Mouse (Mus musculus) thymus, postnatal 14 days (tissue): ENCODE data around the gene Eml5.

Experiments used
- DNase-seq: peaks from one replicate; pipeline ENCODE4 v3.0.0; 2021

The Eml5 gene

DNA sequence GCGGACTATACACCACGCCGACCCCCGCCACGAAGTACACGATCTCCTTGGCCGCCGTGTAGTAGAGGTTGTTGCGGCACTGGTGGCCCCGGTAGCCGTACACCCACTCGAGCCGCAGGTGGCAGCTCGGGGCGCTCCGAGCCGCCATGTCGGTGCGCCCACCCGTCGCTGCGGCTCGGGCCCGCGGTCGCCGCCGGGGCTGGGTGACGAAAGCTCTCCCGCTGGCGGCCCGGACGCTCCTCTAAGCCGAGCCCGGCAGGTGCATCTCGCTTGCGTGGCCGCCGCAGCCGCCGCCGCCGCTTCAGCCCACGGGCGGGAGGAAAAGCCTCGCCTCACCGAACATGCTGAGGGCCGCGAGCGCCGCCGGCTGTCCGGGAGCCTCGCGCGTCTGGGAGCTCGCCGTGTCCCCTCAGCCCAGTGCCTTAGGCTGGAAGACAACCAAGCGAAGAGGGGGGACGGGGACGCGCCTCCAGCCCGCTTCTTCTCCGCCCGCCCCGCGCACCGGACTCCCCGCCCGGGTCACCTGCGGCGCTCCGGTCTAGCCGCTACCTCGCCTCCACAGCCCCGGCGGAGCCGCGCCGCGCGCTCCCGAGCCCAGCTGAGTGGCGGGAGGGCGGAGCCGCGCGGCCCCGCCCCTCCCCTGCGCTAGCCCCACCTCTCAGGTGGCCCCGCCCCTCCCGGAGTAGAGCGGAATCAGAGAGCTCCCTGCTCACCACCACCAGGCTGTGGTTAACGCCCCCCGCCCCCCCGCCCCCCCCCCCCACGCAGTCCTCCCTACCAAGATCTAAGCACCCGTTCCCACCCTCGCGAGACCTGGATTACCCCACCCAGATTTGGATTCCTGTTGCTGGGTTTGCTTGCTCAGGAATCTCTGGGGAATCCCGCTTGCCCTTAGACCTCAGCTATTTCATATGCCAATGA is at the start of gene Eml5:
TSS of gene Eml5 (minus strand) at position 604 of the 921 bp plus-strand sequence.
- DNase-seq = peak; percentile 89

DNA sequence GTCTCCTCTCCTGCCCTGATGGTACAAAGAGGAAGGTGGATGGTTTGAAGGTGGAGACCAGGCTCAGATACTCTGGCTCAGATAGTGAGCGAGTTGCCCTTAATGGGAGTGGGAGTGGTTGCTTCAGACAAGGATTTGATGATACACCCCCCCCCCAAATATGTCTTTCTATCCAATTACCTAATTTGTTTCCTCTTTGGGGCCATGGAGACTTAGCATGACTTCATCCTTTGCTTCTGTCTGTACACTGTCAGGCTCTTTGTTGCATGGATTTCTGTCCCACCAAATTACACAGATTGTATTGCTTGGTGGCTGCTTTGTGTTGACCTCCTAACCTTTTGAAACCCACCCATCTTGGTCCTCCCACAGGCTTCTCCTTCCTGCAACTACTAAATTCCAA is 31.6 kb upstream of the Eml5 start:
- DNase-seq = no peak

DNA sequence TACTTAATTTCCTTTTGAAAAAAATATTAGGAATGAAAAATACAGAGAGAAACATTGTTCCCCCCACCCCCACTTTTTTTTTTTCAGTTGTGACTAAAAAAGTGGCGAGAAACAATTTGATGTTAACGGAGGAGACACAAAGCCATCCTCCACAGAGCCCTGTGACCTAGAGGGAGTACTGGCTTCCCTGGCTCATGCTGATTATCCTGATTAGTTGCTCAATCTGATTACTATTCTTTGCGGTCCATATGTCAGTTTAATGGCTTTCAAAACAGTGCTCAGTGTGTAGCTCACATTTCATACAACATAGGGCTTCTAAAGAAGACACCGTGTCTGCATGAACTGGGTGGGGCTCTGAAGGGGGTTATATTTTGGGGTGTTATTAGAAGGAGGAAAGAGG is 31.2 kb upstream of the Eml5 start:
- no peak for DNase-seq

DNA sequence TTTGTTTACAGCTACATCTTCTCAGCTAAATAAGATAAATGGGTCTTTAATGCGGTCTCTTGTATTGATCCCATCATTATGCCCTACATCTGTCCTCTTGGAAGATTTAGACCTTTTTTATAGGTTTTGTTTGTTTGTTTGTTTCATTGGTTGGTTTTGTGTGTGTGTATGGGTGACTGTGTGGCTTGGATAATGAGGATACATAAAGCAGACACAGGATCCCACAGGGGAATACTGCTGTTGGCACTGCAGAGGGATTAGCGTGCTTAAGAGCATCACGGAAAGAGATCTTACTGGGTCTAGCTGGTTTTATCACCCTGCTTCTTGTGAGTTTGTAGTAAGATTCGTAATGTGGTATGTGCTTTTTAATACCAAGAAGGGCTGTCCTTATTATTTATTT is 29.9 kb upstream of the Eml5 start:
- DNase-seq = no peak

DNA sequence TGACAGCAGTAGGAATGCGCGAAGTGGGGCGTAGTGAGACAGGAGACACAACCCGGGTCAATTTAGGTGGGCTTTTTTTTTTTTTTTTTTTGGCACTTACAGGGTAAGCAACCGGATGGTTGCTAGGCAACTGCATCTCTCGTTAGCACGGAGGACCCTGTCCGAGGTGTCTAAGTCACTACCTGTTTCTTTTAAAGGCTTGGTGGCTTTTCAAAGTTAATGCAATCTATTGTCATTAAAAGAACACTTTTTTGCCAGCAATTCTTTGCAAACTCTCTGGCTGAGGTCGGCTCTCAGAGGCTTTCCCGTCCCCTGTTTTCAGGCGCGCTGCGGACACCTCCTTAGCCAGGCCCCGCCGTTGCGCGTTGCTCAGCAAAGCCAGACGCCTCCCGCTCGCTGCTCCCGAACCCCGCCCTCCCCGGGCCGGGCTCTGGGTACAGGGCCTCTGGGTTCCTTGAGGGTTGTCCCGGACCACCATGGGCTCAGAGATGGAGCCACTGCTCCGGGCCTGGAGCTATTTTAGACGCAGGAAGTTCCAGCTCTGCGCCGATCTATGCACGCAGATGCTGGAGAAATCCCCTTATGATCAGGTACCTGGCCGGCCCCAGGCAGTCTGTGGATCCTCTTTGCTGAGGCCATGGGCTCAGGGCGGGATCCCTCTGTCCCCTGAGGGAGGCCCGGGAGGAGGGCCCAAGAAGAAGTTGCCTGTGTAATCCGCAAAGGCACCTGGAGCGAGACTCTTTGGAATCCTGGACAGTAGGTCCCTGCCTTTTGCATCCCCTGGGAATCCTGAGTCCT is 19.1 kb upstream of the Eml5 start, which contains the start of gene Ttc8:
TSS of gene Ttc8 (plus strand) at position 381 of the 798 bp plus-strand sequence.
- peak; percentile 80 for DNase-seq

DNA sequence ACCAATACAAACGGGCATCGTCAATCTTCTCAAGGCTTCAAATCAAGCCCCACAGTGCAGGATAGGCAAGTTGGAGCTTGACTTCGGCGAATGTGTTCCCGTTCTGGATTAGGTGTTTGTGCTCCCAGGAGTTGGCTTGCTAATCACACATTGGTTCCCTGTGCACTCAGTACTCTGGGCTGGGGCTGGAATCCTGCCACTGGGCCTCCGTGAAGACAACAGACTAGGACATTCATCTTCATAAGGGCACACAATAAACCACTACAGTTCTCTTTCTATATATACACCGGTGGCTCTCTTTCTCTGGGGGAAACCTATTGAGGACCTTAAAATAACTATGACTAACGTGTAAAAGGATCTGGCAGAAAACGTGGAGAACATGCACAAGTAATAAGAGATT is 8.8 kb upstream of the Eml5 start:
- no peak for DNase-seq

DNA sequence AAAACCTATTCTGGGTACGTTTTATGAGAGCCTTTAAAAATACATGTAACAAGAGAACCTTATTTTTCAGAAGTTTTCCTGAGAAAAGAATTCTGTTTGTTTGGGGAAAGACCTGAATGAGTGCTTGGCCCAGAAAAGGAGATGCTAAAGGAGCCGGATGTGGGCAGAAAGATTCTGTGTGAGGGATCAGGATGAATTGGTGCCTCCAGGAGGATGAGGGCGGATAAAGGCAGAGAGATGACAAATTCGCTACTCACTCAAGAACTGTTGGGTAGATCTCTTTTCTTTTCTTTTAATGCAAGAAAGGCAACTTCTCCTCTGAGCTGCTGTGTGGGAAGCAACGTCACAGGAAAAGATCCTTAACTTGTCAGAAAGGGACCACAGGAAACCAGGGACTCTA is 4.2 kb upstream of the Eml5 start:
- DNase-seq = no peak

DNA sequence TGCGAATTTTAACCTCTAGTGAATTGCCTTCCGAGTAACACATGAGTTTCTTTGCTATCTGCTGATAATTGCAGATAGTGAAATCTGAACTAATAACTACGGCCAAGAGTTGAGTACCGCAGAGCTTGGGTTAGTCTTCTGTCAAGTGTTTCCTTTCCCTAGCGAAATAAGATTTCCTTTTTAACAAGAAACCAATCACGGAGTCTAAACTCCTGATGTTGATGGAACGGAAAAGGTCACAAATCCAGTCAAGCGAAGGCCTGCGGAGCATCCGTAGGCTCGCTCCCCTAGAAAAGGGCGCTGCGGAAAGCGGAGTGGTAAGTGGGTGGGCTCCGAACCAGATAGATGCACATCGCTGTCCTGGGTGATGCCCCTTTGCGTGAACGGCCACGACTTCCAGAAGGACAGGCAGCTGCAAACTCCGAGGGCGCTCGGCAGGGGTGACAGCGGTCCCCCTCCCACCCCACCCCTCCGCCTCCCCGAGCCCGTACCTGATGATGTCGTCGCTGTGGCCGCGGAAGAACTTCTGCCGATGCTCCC is 873 bp downstream of the Eml5 start:
- DNase-seq = no peak

DNA sequence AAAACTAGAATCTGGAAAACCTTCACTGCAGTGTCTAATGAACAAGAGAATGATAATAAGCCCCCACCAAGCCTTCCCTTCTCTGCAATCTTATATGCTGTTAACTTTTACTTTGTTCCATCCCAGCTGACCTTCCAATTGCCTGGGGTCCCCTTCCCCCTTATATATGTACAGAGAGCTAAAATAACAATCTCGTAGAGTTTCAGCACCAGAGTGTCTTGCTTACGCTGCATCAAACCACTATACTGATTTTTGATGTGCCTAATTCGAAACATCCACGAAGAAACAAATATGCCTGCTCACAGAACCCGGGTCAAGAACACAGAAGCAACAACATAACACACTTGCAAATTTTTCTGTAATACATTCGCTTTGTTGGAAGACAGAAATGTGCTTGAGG is 1.6 kb downstream of the Eml5 start:
- no peak for DNase-seq

DNA sequence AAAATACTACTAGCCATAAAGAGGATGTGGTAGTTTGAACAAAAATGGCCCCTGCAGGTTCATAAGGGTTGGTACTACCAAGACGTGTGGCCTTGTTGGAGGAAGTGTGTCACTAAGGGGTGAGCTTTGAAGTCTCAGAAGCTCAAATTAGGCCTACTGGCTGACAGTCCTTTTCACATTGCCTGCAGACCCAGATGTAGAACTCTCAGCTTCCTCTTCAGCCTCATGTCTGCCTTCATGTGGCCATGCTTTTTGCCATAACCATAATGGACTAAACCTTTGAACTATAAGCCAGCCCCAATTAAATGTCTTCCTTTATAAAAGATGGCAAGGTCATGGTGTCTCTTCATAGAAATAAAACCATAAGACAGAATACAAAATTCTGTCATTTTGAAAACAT is 4.5 kb downstream of the Eml5 start:
- no peak for DNase-seq

DNA sequence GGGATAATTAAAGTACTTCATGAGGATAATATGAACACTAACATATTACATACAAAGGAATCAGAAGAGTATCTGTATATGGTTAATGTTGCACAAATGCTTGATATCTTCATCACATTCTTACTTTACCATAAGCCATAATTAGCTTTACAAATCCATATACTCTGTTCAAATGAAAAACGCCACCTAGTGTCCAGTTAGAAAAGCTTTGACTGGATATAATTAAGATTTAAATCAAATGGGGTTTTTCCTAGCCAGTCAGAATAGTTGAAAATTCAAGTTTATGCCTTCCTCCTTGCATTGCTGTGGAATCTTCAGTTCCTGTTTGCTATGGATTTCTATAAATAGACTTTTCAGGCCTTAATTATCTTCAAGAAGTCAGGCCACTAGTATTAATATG is 16.8 kb downstream of the Eml5 start:
- DNase-seq = no peak

DNA sequence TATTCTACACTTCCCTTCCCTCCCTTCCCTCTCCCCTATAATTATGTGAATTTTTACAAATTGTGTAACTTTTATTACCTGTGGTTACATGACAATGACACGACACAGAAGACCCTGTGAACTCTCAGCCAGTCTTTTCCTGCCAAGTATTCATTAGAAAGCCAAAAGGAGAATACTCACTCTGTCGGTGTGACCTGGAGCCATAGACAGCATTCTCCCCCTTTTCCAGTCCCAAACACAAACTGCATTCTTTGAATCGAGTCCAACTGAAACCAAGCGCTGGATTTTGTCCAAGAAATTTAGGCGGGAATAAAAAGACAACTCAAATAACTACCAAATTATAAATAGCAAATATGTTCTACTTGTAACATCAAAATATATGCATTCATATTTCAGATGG is 19.5 kb downstream of the Eml5 start:
- no peak for DNase-seq

DNA sequence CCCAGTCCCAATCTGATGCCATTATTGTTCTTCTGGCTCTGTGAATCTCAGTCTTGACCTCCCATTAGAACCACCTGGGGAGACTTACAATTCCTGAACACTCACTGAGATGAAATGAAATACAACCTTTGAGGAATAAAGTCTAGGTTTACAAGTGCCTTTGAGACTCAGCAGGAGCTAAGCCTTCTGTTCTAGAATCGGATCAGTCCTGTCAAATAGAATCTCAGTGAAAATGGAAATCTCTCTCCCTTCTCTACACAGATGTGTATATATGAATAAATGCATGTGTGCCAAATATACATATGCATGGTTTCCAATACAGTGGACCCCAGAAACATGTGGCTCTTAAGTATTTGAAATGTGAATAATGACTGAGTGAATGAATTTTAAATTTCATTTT is 22.6 kb downstream of the Eml5 start:
- DNase-seq = no peak

DNA sequence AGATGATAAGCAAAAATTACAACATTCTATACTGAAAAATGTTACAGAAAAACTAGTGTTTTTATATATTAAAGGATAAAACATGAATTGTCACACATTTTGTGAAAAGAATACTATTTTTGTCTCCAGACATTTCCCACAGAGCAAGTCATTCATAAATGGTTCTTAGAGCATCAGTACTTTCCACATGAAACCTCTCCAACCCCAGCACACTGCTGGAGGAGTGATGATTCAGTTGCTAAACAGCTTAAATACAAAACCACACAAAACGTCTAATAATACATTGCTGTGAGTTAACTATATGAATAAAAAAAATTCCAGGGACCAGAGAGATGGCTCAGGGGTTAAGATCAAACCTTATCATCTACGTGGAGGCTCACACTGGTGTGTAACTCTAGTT is 26.1 kb downstream of the Eml5 start:
- no peak for DNase-seq

DNA sequence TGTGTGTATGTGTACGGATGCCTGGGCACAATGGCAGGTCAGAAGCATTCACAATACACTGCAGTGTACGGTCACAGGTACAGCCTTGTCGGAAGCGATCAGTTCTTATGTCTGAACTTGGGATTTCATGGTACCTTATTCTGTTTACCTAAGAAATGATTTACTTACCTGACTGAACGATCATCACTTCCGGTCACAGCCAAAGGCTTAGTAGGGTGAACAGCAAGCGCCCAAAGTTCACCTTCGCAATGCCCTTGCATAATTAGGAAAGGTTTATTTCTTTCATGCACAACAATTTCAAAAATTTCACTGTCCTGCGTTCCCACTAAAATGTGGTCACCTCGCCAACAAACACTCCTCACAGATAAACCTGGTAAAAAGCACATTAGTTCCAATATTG is 28.4 kb downstream of the Eml5 start:
- DNase-seq = no peak

DNA sequence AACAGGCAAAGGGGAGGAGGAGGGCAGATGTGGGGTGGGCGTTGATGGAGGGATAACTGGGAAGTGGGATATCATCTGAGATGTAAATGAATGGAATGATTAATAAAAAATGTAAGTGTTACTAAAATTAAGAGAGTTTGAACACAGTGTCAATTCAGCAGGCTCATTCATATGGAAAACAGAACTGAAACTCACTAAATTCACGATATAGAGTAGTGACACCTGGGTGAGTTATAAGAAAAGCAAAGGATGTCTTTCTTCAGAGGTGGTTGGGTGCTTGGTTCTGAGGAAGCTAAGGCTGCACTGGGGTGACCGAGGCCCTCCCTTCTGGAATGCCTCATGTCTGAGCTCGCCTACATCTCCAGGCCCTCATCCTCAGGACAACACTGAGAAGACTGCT is 37.8 kb downstream of the Eml5 start:
- DNase-seq = no peak

DNA sequence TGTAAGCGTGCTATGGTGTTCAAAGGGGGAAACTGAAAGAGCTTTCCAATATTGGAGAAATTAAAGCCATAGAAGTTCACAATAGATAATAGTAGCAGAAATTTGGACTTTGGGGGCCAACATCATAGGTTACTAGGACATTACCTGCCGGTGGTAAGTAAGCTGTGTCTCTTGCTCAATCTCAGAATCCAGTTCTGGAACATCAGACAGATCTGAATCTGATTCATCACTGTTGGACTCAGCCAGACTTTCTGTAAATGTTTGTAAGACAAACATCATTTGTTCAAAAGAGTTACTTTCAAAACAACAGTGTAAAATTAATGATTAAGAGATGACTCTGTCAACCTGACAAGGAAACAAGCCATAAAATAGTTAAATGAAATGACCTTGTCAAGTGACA is 41.0 kb downstream of the Eml5 start:
- DNase-seq = no peak

DNA sequence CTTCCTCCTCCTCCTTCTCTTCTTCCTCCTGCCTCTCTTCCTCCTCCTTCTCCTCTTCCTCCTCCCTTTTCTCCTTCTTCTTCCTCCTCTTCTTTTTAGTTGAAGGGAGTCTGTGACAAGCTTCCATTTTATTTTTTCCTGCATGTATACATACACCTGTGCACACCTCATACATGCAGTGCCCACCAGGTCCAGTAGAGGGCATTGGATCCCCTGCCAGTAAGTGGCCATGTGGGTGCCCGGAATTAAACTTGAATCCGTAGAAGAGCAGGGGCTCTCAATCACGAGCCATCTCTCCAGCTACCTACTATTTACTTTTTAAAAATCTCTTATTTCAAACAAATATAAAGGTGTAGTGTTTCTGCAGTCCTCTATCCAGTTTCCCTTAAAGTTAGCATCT is 50.5 kb downstream of the Eml5 start:
- peak; percentile 76 for DNase-seq

DNA sequence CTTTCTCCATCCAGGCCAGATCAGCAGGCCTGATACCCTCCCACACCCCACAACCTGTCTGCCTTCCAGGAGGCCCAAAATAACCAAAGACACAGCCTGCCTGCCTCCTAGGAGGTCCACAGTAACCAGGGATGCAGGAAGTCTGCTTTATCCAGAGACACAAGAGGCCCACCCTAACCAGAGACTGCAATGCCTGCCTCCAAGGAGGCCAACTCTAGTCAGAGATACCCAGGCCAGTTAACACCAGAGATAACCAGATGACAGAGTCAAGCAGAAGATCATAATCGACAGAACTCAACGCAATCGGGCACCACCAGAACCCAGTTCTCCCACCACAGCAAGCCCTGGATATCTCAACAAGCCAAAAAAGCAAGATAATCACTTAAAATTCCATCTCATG is 56.5 kb downstream of the Eml5 start:
- DNase-seq = no peak

DNA sequence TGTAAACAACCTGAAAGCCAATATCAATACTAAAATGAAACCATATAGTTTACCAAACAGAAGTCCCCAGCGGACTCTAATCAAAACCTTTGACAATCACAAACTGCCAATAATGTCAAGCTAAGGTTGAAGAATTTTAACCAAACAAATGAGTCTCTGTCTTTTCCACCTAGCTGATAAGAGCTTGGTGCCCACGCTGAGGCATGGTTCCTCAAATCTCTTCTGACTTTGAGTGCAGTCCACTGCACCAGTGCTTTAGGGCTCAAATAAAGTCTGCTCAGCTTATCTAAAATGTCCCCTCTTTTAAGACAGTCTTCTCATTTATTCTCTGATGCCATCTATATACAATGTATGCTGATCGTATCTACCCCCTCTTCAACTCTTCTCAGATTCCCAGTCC is 61.1 kb downstream of the Eml5 start:
- no peak for DNase-seq

DNA sequence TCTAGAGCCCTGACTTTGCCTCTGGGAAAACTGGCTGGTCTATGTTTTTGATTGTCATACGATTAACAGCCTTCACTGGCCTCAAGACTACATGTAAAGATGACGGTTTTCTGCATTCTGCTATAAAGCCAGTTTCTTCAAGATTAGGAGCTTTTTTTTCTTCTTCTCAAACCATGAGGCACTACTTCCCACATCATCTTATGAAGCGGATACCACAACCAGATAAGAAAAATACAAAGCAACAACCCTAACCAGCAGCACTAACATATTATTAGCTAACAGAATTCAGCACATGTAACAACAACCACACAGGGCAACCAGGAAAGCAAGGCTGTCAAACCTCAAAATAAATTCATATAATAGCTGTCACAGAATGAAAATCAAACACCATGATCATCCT is 63.3 kb downstream of the Eml5 start:
- no peak for DNase-seq

DNA sequence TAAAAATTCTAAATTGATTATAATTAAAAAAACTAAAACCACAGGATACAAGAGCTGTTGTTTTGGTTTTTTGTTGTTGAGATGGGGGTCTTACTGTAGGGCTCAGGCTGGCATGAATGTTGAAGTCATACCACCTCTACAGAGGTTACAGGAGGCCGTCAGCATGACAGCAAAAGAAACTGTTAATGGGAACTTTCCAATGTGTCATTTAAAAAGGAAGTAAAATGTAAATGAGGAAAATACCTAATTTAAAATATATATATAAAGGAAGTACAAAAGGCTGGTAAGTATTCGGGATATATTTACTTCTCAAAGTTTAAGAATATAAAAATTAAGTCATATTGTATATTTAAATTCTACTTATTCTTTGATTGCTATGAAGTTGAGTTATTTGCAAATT is 65.8 kb downstream of the Eml5 start:
- DNase-seq = no peak

DNA sequence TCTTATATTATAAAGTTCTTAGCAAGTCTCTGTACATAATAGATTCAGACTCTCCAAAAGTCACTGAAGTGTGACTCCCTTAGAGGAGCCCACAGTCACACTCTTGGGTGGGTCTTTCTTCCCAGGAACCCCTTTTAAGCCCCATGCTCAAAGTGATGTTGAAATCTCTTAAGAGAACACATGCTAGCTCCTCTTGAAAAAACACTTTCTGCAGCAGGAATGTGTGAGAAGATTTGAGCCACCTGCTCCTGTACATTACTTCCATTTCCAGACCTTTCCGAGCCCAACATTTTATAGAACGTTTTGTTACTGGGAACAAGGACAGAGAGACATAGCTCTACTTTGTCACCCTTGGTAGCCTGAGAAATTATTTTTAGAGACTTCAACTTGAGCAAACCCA is 66.4 kb downstream of the Eml5 start:
- DNase-seq = no peak

DNA sequence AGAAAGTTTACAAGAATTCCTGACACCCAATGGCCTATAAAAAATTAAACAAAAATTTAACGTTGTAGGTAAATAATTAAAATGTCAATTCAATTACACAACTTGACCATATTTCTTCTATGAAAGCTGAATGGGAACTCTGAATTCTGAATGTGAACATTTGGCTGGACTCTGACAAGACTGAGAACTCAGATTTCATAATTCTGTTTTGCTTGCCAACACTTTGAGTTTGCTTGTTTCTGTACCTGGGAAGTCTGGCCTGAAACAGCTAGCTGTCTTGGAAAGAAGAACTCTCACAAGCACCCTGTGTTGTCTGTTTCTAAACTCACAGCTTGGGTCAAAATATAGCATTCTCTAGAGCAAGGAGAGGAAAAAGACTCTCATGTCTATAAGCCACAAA is 67.4 kb downstream of the Eml5 start:
- no peak for DNase-seq
